Mouse (Mus musculus): ENCODE data around the gene Cdc42se1.

DNA sequence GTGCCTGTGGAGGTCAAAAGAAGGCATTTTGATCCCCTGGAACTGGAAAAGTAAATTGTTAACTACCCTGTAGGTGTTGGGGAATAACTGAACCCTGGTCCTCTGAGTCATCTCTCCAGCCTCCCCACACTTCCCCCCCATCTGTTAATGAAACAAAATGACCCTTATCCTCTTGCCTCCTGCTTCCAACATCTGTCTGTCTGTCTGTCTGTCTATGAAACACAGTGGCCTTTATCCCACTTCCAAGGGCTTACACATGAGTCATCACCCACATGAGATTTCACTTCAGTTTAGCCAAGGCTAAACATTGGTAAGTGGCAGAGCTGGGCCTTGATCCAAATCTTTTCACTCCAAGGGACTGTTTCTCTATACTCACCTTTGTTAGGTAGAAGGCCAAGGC is 39.3 kb downstream of the Cdc42se1 start:
- TF ChIP-seq CTCF (IDR thresholded peaks at IDR 0.05; ENCODE audit: insufficient read depth, low read length) (no peak), POLR2A (IDR thresholded peaks at IDR 0.05; ENCODE audit: borderline replicate concordance, extremely low read depth, low read depth, low read length) (no peak)
